Mouse (Mus musculus): ENCODE measurements at regions not wholly inside any gene's neighbourhood (a gene's known extent, or its start where the extent isn't known, plus 50 kb on each side); places are given as distances from the start of the nearest gene placed in this dataset.

GRCm38 (mm10) chr13:53902831-53903230 is 152.7 kb downstream of the Drd1 start:
- DNase-seq (ENCODE audit: low read depth, low spot score) = no peak

DNA sequence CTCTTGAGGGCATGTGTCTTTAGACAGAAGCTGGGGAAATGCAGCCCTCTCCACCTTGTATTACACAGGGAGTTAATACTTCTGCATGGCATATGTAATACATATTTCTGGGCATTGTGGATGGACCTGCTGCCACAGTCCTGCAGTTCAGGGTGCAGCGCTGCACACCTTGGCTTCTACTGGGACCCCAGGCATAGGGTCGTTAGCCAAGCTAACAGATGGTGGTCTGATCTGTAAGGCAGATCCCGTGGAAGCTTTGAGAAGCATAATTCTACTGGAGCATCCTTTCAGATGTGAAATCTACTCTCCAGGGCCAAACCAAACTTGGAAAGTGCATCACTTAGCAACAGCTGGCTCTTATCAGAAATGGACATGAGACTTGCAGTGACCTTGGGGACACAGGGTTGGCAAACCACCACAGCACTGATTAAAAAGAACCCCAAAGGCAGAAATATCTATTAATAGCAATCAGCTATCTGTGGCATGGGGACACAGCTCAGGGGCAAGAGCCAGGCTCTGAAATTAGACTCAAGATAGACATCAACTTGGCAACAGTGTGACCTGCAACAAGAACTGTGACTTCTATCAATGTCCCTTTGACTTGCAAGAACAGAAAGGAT is 155.0 kb downstream of the Drd1 start:
- DNase-seq (ENCODE audit: low read depth, low spot score) = no peak

GRCm38 (mm10) chr13:53898351-53898750 is 157.2 kb downstream of the Drd1 start:
- DNase-seq (ENCODE audit: low read depth, low spot score) = no peak

- DNase-seq (ENCODE audit: low read depth, low spot score) = no peak
These were observed 158.3 kb downstream of the Drd1 start for GRCm38 (mm10) chr13:53897176-53897575.

GRCm38 (mm10) chr13:53888411-53888810 is 167.1 kb downstream of the Drd1 start:
- DNase-seq (ENCODE audit: low read depth, low spot score) = no peak

GRCm38 (mm10) chr13:53885756-53886155 is 169.7 kb downstream of the Drd1 start:
- DNase-seq (ENCODE audit: low read depth, low spot score) = no peak

DNA sequence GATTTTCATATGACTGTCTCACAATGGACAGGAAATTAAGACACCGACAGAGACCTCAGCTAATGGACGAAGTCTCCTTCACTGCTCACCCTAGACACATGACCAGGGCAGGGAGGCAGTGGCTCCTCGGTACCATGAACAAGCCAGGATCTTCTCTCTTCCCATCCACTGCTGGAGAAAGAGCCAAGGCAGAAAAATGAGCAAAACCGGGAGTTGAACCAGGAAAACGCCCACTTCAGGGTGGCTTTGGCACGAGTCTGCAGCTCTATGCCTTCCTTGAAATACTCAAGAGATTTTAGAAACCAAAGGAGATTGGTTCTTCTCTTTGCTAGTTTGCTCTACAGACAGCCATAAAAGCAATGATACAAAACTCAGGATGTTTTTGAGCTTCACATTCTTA is 172.3 kb downstream of the Drd1 start:
- DNase-seq (ENCODE audit: low read depth, low spot score) = no peak

DNA sequence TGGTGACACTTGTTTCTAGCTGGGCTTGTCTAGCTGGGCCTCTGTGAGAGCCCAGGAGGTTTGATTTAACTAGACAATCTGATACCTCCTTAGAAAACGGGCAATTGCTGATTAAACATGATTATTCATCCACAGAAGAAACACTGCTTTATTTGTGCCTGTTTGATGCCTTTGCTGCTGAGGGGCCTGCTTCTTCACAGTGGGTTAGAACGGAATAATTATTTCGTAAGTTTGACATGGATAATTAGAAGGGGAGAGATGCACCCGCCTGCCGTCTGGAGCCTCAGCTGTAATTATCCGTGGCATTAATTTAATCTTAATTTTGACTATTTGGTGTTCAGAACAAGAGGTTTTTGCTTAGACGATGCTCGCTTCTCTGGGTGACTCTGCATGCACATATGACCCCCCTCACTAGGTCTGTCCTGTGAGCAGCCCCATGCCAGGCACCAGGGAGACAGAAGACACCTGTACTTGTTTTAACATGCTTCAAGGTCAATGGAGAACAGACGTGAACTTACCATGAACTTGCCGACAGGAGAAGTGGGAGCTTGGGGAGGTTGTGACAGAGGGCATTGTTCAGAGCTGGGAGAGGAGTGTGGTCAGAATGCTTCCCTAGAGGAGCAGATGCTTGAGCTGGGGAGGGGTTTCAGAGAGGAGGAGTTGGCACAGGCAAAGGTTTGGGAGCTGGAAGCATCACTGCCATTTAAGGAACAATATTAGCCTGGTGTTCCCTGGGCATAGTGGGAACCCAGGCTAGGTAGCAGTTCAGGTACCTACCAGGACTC is 174.8 kb downstream of the Drd1 start:
- no peak for DNase-seq (ENCODE audit: low read depth, low spot score)

DNA sequence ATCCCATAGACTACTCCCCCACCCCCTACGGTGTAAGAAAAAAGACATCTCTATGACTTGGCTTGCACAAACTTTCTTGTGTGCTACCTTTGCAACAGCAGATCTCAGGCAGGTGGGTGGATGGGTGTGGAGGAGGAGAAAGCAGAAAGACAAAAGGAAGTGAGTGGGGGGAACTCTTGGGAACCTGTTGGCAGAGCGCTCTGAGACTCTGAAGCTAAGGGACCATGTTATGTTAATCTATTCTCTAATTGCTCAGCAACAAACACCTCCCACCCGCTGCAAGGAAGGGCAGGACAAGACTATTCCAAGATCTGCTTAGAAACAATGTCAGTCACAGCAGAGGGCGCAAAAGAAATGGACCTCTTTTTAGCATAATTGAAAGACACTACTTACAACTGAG is 180.0 kb downstream of the Drd1 start:
- no peak for DNase-seq (ENCODE audit: low read depth, low spot score)

- DNase-seq (ENCODE audit: low read depth, low spot score) = peak; percentile 58
These were observed 190.2 kb downstream of the Drd1 start for GRCm38 (mm10) chr13:53865323-53865722.

GRCm38 (mm10) chr13:53862336-53862735 is 193.2 kb downstream of the Drd1 start:
- no peak for DNase-seq (ENCODE audit: low read depth, low spot score)

- no peak for DNase-seq (ENCODE audit: low read depth, low spot score)
These were observed 201.3 kb downstream of the Drd1 start for GRCm38 (mm10) chr13:53854196-53854595.

- DNase-seq (ENCODE audit: low read depth, low spot score) = no peak
These were observed 205.4 kb downstream of the Drd1 start for GRCm38 (mm10) chr13:53850146-53850545.

DNA sequence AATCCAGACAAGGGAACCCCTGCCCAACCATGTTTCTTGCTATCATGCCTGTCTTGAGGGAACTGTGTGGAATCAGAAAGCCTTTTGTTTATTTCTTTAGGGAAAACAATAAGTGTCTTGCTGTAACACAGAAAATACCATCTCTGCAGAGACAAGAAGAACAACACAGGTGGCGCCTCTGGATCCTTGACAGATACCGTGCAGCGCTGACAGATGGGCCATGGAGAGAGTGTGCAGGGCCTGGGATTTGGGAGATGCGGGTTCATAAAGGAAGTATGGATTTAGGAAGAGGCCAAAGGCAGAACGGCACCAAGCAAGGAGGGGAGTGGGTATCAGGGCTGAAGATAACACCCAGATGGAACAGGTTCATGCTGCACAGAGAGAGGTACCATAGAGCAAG is 209.3 kb downstream of the Drd1 start:
- no peak for DNase-seq (ENCODE audit: low read depth, low spot score)

- DNase-seq (ENCODE audit: low read depth, low spot score) = peak; percentile 34
These were observed 209.7 kb downstream of the Drd1 start for GRCm38 (mm10) chr13:53845786-53846185.

- no peak for DNase-seq (ENCODE audit: low read depth, low spot score)
These were observed 229.4 kb downstream of the Drd1 start for GRCm38 (mm10) chr13:53825957-53826580.

DNA sequence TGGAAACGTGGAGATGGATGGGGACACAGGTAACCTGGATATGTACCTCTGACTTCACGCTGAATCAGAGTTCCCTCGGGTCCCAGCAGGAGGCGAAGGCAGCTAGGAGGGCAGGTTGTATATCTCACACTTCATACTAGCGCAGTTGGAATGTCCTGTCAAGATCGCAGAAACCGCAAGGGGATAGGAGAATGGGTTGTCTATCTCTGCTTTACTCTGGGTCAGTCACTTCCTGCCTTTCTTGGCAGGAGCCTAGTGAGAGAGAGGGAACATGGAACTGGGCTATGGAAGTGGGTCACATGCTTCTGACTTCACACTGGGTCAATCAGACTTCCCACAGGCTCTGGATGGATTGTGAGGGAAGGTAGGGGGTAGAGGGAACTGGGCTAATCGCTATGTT is 233.4 kb downstream of the Drd1 start:
- no peak for DNase-seq (ENCODE audit: low read depth, low spot score)

DNA sequence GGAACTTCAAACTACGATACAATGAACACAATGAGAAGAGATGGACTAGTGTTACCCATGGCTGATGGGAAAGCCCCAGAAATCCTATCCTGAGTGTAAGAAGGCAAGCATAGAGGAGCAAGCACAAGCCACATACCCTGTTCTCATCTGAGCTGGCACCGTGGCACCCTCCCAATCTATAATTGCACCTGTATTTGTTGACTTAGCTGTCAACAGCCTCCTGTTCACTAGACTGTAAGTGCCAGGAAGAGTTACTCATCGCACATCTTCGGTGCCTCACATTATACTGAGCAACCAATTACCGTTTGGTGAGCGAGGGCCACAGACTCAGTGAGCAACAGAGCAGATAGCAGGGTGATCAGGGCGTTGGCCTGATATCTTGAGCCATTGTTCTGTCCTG is 239.9 kb downstream of the Drd1 start:
- DNase-seq (ENCODE audit: low read depth, low spot score) = no peak

GRCm38 (mm10) chr13:53814088-53814487 is 241.4 kb downstream of the Drd1 start:
- no peak for DNase-seq (ENCODE audit: low read depth, low spot score)

DNA sequence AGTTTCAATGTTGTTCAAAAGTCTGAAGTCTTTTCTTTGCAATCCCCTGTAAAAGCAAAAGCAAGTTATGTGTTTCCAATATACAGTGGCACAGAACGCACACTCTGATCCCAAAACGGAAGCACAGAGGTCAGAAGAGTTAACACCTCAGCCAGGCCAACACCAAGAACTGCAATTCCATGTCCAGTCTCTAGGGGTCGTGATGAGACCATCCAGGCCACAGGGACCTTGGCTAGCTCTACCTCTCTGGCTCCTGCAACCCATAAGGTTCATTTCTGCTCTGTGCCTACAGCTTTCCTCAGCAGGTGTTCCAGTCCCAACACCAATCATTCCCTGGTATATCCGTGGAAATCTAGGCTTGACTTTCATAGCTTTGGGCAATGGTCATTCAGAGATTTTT is 243.6 kb downstream of the Drd1 start:
- DNase-seq (ENCODE audit: low read depth, low spot score) = no peak

GRCm38 (mm10) chr13:53811151-53811550 is 244.4 kb downstream of the Drd1 start:
- no peak for DNase-seq (ENCODE audit: low read depth, low spot score)

DNA sequence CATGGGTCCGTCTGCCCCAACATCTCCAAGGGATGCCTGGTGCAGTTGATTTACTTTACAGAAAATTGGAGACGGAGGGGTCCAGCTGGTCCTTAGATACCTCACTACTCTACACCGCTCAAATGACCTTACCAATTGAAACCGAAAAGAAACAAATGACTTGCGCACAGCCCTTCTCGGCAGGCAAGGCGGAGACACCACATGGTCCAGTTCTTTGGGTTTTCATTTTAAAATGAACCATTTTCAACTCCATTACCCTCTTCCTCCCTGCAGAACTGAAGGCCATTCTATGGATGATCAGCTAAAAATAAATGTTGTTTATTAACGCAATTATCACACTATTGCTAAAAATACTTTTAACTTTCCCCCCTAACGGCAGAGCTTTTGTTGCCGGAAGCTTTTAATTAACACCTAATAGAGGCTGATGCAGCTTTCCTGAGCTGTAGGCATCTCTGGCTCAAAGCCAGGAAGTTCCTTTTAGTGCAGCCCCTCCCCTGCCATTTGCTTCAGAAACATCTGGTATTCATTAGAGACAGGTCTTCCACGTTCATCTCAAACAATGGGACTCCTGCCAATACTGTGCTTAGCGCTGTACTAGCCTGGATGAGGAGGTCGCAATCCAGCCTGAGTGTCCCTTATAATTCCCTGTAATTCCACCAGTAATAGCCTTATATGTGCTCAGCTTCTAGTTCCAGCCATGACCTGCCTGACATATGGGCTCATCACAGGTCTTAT is 247.5 kb downstream of the Drd1 start:
- no peak for DNase-seq (ENCODE audit: low read depth, low spot score)

Data from telencephalon, adult 2 months (tissue).